Mouse (Mus musculus): ENCODE data around the gene Cpox. TPM values are rescaled to one million over a fixed set of nuclear protein-coding genes. Genes with fewer than 3 reads are reported as not detected.

Gene Cpox
- total RNA-seq, 2 experiments from 2014 or later = 210 to 314 TPM

GRCm38 (mm10) chr16:58694091-58694490 lies 24.0 kb downstream of the Cpox start:
- ATAC-seq (replicated peaks; ENCODE audit: low FRiP score, low TSS enrichment, poor library complexity, severe bottlenecking) = no peak

GRCm38 (mm10) chr16:58696796-58697195 lies 26.7 kb downstream of the Cpox start:
- no peak for ATAC-seq (replicated peaks; ENCODE audit: low FRiP score, low TSS enrichment, poor library complexity, severe bottlenecking)

- ATAC-seq (replicated peaks; ENCODE audit: low FRiP score, low TSS enrichment, poor library complexity, severe bottlenecking) = no peak
Measured at GRCm38 (mm10) chr16:58697261-58697660, 27.2 kb downstream of the Cpox start.

GRCm38 (mm10) chr16:58700174-58700573 lies 30.1 kb downstream of the Cpox start:
- ATAC-seq (replicated peaks; ENCODE audit: low FRiP score, low TSS enrichment, poor library complexity, severe bottlenecking) = no peak

DNA sequence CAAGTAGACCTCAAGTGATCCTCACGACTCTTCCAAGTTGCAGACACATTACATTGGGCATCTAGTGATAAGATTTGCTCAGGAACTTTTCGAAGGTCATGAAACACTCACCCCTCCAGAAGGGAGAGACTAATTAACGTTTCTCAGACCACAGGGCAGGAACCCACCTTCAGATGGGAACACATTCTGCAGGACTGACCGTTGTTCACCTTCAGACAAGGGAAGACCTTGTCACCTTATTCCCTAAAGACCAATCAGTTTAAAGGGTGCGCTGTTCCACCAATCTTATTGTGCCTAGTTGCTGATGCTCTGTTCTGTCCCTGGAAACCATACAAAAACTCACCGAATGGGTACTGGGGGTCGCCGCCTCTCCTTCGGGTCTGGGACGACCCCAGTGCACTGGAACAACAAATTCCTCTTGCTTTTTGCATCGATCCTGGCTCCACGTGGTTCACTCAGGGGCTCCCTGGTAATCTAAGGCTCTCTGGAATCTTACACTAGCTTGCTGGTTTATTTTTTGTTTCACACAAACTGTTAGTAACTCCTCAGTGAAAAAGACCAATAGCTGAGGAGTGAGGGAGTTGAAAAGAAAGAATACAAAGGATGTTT lies 30.8 kb downstream of the Cpox start:
- ATAC-seq (replicated peaks; ENCODE audit: low FRiP score, low TSS enrichment, poor library complexity, severe bottlenecking) = no peak

- no peak; the same call in 1 of the 2 replicates for ATAC-seq (replicated peaks; ENCODE audit: low FRiP score, low TSS enrichment, poor library complexity, severe bottlenecking)
Measured at GRCm38 (mm10) chr16:58701779-58702178, 31.7 kb downstream of the Cpox start.

- ATAC-seq (replicated peaks; ENCODE audit: low FRiP score, low TSS enrichment, poor library complexity, severe bottlenecking) = no peak
Measured at GRCm38 (mm10) chr16:58702329-58702932, 32.3 kb downstream of the Cpox start.

GRCm38 (mm10) chr16:58703382-58704124 lies 33.5 kb downstream of the Cpox start:
- no peak for ATAC-seq (replicated peaks; ENCODE audit: low FRiP score, low TSS enrichment, poor library complexity, severe bottlenecking)

GRCm38 (mm10) chr16:58704999-58705398 lies 34.9 kb downstream of the Cpox start:
- ATAC-seq (replicated peaks; ENCODE audit: low FRiP score, low TSS enrichment, poor library complexity, severe bottlenecking) = no peak

DNA sequence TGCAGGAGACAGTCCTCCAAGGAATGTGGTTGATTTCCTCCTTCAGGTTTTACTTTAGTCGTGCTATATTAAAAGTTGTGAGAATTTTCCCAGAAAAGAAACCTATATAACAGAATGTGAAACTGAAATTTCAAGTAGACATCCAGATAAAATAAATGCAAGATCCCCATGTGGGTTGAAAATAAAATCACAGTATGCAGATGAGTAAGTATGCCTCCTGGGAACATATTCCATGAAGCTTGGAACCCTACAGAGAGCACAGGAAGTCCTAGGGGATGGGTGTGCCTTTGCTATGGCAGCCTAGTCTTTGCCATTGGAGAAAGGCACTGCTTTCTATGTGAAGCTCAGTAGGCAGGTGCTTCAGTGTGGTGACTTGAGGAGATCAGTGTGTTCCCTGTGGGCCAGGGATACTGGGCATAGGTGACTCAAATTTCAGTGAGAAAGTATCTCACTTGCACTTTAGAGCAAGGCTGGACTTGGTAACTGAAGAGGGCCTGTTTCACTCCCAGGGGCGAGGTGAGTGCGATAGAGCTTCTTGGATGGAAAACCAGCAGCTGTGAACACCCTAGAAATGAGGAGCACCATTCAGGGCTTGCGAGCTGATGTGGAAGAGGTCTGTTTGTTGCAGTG lies 37.3 kb downstream of the Cpox start:
- ATAC-seq (replicated peaks; ENCODE audit: low FRiP score, low TSS enrichment, poor library complexity, severe bottlenecking) = no peak

- ATAC-seq (replicated peaks; ENCODE audit: low FRiP score, low TSS enrichment, poor library complexity, severe bottlenecking) = 0 out of 2 replicates have a peak, but pooled peaks have one; percentile 36
Measured at GRCm38 (mm10) chr16:58708601-58709475, 38.7 kb downstream of the Cpox start.

DNA sequence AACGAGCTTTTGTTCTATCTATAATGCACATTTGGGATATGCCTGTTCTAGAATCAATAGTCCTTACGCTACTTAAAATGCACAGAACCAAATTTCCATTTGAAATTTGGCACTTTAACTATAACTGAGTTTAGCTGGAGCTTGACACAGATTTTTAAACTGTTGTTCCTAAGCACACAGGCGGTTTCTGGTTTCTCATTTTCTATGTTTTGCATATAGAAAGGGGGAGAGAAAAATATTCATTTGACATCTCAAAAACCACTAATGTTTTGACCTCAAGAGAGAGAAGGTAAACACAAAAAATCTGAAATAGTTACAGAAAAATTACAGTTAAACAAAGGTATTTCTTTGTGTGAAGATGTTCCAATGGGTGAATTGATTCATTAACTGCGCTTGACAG lies 39.4 kb downstream of the Cpox start:
- ATAC-seq (replicated peaks; ENCODE audit: low FRiP score, low TSS enrichment, poor library complexity, severe bottlenecking) = no peak

DNA sequence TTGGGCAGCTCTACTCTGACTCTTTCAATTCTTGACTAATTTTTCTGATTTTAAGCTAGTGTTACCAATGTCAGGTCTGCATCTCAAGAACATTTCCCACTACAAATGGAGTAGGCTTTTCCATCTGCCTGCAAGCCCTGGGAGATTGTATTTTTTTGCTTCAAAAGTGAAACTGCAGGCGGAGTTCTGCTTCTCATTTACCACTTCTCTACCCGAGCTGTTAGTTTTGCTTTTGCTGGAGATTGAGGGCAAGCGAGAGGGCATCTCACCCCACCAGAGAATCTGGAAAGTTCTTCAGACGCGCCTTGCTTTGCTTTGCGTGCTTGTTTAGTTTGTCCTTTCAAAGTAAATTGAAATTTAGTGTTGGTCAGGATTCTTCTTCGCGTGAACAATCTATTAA lies 42.1 kb downstream of the Cpox start:
- ATAC-seq (replicated peaks; ENCODE audit: low FRiP score, low TSS enrichment, poor library complexity, severe bottlenecking) = 0 out of 2 replicates have a peak, but pooled peaks have one; percentile 28

- no peak for ATAC-seq (replicated peaks; ENCODE audit: low FRiP score, low TSS enrichment, poor library complexity, severe bottlenecking)
Measured at GRCm38 (mm10) chr16:58713128-58713527, 43.0 kb downstream of the Cpox start.

DNA sequence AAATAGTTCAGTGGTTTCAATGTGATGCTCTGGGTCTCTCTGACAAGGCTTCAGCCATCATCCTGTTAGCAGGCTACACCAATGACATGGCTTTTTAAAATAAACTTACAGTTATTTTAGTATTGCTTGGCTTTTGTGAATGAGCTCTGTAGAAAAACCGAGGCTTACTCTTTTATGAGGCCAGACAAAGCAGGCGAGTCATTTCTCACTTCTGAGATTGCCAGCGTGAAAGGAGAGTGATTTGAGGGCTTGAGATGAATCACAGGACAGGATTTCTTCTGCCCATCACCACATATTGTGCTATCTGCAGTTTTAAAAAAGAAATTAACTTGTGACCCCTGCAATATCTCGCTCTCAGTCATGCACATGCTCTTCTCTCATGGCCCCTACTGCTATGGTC lies 44.9 kb downstream of the Cpox start:
- ATAC-seq (replicated peaks; ENCODE audit: low FRiP score, low TSS enrichment, poor library complexity, severe bottlenecking) = no peak

DNA sequence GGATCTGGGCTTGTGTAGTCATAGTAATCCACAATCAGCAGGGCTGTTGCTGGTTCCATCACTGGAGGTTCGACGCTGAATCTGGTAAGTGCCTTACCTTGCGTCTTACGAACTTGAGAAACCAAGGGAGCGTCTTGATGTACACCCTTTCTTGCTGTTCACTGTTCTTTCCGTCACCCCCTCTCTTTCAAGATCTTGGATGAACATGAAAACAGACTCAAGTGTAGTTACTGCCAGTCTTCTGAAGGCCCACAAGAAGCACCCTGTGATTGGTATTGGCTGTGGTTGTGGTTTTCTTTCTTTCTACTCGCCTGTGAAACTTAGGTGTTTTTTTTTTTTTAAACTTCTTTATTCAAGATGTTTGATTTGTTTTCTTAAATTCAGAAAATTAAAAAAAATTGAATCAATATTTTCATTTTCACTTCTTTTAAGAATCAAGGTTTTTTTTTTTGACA lies 48.6 kb downstream of the Cpox start, which contains the start of gene Gpr15:
Gpr15 (minus strand) TSS at position 405 of the 455 bp plus-strand sequence.
- no peak for ATAC-seq (replicated peaks; ENCODE audit: low FRiP score, low TSS enrichment, poor library complexity, severe bottlenecking)

DNA sequence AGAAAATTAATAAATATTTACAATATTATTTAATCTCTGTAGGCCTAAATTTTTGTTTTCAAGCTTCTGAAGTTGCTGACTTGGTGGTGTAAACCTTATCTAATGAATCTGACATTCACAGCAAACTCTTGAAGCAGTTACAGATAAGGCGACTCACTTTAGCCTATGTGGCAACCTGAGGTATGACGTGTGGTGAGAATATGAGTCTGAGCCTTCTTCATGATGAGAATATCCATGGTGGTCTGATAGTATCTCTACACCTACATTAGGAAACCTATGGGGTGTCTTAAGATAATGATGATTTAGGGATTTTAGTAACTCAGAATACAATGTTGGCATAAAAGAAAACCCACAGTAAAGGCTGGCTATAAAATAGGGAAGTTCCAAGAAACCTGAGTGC lies 52.2 kb downstream of the Cpox start:
- no peak for ATAC-seq (replicated peaks; ENCODE audit: low FRiP score, low TSS enrichment, poor library complexity, severe bottlenecking)

DNA sequence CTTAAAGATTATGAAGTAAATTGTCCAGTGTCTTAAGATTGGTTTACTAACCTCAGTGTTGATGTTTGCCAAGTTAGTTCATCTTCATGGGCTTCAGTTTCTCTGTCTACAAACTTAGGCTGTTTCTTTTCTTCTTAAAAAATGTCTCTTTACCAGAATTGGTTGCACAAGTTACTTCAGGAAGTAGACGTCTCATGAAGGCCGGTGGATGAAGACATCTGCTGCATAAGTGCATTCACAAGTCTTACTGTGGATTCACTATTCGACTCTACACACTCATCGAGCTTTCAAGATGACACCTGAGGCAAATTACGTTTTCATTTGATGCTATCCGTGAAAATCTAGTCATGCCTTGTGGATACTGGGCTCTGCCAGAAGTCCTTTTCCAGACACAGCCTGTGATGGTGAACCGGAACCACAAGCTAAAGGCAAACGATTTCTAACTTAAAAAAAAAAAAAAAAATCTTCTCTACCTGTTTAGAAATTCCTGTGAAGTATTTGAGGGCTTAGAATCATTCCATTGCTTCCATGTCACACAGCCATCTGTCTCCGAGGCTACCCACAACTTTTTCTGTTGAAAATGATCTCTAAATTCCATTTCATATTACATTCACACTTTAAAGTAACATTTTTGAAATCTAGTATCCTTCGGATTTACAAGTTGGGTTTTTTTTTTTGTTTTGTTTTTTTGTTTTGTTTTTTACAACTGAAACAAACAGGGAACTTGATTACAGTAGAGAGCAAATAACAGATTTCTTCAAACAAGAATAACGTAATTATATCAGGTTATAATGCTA lies 56.8 kb downstream of the Cpox start:
- ATAC-seq (replicated peaks; ENCODE audit: low FRiP score, low TSS enrichment, poor library complexity, severe bottlenecking) = no peak
